Mouse (Mus musculus) thymus, postnatal 25 days (tissue): ENCODE measurements around the gene Cyp2a22.
"Not testable (repeated sequence)": the region's sequence is repeated elsewhere in the genome, so short reads cannot be mapped to it uniquely, and the experiment has no call there.

Source experiments
- DNase-seq: peaks from one replicate; pipeline ENCODE4 v3.0.0; 2022

Cyp2a22 gene

DNA sequence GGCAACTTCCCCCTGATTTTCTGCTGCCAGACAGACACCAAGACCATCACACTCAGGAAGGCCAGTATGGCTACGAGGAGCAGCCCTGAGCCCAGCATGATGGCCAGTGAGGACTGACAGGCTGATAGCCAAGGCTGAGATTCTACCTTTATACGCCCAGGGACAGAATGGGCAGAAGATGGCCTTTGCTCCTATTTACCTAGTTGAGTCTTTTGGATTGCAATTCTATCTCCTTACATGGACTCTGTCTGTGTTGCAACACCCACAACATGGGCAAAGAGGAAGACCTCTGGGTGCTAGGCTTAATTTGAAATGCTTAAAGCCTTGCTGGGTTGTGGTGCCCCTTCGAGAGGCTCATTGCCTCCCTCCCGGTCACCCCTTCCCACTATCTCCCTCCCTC, at the start of gene Cyp2a22:
Gene Cyp2a22, minus strand, starts transcription at position 123 of the 400 bp plus-strand sequence.
- no peak for DNase-seq

DNA sequence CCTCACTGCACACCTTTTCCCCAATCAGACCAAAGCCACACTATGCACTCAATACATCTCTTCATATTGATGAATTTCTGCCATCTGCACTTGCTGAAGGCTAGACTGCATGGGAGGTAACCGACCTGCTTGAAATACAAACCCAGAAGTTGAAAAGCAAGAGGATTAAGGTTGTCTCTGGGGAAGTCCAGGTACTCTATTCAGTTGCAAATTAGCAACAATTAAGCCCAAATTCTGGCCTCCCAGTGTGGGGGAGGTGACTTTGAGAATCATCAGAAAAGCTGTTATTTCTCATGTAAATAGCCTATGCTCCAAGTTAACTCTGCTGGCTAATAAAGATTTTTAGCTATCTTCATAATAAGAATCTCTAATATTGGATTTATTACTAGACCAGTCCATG, 44.0 kb upstream of the Cyp2a22 start:
- DNase-seq = not testable (repeated sequence)

GRCm38 (mm10) chr7:26982551-26982950, 43.4 kb upstream of the Cyp2a22 start:
- DNase-seq = no peak

- DNase-seq = not testable (repeated sequence)
Measured at GRCm38 (mm10) chr7:26981937-26982336, 42.8 kb upstream of the Cyp2a22 start.

DNA sequence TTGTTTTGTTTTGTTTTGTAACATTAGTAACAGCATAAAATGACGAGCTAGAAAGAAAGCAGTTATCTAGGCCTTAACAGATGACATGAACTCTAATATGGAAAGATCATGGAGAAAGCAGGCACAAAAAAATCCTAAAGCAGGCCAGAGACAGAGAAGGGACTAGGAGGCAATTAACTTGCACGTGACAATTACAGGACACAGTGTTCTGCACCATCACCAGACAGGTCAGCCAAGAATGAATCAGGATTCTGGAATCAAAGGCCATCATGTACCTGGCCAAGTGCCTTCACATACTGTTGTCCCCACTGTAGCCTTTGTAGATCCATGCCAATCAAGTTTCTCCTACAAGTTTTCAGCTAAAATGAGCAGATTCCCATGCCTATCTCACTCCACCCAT, 42.3 kb upstream of the Cyp2a22 start:
- DNase-seq = not testable (repeated sequence)

- DNase-seq = not testable (repeated sequence)
Measured at GRCm38 (mm10) chr7:26962371-26962770, 23.2 kb upstream of the Cyp2a22 start.

GRCm38 (mm10) chr7:26953306-26953705, 14.1 kb upstream of the Cyp2a22 start:
- DNase-seq = not testable (repeated sequence)

- DNase-seq = not testable (repeated sequence)
Measured at GRCm38 (mm10) chr7:26952671-26953070, 13.5 kb upstream of the Cyp2a22 start.

DNA sequence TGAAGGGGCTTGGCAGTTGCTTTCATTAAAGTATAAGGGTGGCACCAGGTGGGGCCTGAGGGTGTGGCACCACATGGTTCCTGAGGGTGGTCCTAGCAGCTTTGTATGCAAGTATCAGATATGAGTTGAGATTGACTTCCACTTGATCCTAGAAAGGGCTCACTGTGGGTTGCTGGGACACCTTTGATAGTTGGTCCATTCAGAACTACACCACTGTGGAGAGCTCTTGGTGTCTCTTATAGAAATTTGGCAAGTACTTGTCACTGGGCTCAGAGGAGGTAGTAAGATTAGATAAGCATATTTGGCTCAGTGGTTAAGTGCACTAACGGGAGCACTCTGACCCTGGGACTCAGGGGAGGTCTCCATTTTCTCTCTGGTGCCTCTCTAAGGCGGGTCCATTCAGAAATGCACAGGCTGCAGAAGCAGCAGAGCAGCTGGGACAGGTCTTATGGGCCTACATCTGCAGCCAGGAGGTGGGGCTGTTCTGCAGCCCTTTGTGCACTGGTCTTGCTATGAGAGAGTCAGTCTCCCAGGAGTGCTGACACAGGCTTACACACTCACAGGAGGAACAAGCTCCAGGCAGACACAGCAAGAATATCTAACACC, 2.2 kb upstream of the Cyp2a22 start:
- DNase-seq = not testable (repeated sequence)

DNA sequence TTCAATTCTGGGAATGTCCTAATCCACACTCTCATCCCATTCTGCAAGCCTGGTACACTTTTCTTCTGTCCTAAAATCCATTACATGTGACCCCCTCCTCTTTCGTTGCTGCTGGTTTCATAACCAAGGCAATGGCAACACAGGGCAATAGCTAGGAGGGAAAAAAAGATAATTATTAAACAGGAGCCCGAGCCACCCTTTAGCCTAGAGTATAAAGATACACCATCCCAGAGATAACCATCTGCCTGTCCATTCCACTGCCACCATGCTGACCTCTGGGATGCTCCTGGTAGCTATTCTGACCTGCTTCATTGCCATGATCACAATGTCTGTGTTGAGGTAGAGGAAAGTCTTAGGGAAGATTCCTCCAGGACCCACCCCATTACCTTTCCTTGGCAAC, 22.1 kb downstream of the Cyp2a22 start:
- DNase-seq = not testable (repeated sequence)
